Mouse (Mus musculus) CH12.LX (cell line): ENCODE results near the gene Ms4a13.

Experiments
- CHD2 ChIP-seq: IDR thresholded peaks from 2 replicates; pipeline ENCODE4 v1.6.1; 2011; ENCODE audit warnings: low read length, improper control_type of control experiment
- CTCF ChIP-seq, 2 experiments: IDR thresholded peaks in 1 of 2; conservative IDR thresholded peaks in 1 of 2; 2 replicates each; pipeline ENCODE4 v1.5.1; 2011 to 2012; ENCODE audit warnings: low read depth in 2 of 2, low read length in 2 of 2, improper control_type of control experiment in 1 of 2, inconsistent platforms in 1 of 2, mild to moderate bottlenecking in 1 of 2, moderate library complexity in 1 of 2
- EP300 ChIP-seq: IDR thresholded peaks from 2 replicates; pipeline ENCODE4 v1.6.1; 2011; ENCODE audit warnings: low read length, improper control_type of control experiment
- GABPA ChIP-seq: IDR thresholded peaks from 2 replicates; pipeline ENCODE4 v1.6.1; 2012; ENCODE audit warnings: low read depth, low read length, improper control_type of control experiment, inconsistent platforms; ENCODE audit not compliant: insufficient replicate concordance
- MYC ChIP-seq: IDR thresholded peaks from 2 replicates; pipeline ENCODE4 v1.6.1; 2011; ENCODE audit warnings: low read depth, mild to moderate bottlenecking, improper control_type of control experiment, low read length
- POLR2A ChIP-seq: IDR thresholded peaks from 2 replicates; pipeline ENCODE4 v1.6.1; 2011; ENCODE audit warnings: low read depth, mild to moderate bottlenecking, improper control_type of control experiment, low read length
- ZNF384 ChIP-seq: IDR thresholded peaks from 2 replicates; pipeline ENCODE4 v1.6.1; 2012; ENCODE audit warnings: low read depth, low read length, improper control_type of control experiment, inconsistent platforms

DNA sequence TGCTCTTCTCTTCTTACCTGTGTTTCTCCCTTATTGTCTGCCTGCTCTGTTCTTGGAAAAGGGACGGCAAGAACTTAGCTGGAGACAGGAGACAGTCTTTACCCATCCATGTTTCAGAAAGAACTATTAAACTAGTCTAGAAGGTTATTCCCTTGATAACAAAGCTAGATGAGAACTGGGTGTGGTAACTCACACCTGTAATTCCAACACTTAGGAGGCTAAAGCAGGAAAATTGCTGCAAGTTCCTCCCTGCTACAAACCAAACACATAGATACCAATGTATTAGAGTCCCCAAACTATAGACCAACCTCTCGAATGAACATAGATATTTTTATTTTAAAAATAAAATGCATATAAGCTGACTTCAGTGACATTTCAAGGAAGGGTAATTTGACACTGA lies 61.7 kb downstream of the Ms4a13 start:
- TF ChIP-seq CTCF (conservative IDR thresholded peaks at IDR 0.05 in 1 of 2, IDR thresholded peaks at IDR 0.05 in 1 of 2; ENCODE audit: low read depth in 2 of 2, low read length in 2 of 2) (no peak), CHD2 (no peak), GABPA (no peak), MYC (no peak), EP300 (no peak), POLR2A (no peak), ZNF384 (no peak)
